Mouse (Mus musculus): ENCODE data around the gene Aldh16a1. TPM values are rescaled to one million over a fixed set of nuclear protein-coding genes. Genes with fewer than 3 reads are reported as not detected.
"Not testable (repeated sequence)": the region's sequence is repeated elsewhere in the genome, so short reads cannot be mapped to it uniquely, and the experiment has no call there.

The Aldh16a1 gene
- total RNA-seq, 2 experiments from 2014 or later = 20.6 to 22.8 TPM

DNA sequence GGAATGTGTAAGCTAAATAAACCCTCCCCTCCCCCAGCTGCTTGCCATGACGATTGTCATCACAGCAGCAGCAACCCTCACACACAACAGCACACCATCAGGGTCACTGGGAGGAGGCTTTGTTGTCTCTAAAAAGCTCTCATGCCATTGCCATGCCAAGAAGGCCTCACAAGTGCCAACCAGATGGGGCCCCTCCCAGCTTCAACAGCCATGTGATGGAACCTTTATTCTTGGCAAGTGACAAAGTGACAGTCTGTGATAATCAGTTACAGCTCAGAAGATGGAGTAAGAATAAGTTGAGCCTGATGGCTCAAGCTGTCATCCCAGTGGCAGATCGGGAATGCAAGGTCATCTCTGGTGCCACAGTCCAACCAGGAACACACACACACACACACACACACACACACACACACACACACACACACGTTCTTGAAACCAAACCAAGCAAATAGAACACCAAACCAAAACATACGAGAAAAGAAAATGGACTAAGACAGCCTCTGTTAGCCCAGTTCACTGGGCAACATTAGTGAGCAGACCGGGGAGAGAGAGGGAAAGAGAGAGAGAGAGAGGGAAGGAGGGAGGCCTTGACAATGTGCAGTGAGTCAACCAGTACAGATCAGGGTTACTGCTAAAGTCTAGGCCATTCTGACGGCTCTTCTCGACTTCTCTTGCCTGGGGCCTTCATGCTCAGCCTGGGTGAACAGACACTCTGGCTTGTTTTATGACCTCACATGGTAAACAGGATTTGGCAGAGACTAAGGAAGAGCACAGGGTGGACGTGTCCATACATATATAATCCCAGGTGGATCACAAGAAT, 14.3 kb downstream of the Aldh16a1 start:
- no peak for DNase-seq
- intact Hi-C loops (cut with DNase I) = loop anchor here (5.0 kb wide), 1 partner anchor 158 kb away; no protein-coding TSS in a partner anchor

DNA sequence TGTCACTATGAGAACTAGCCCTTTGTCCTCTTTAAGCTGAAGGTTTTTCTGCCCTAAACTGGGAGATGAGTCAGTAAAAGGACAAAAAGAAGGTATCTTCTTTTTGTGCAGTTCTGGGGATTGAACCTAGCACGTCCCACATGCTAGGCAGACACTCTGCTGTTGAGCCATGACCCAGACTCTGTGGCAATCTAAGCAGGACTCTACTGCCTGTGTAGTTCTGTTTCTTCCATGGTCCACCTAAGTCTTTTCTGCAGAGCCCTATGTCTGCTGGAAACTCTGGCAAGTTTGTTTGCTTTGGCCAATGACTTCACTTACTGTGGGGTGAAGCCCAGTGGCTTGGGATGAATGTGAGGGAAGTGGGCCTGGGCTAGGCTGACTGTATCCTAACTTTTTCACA, 16.0 kb downstream of the Aldh16a1 start:
- intact Hi-C loops (cut with DNase I) = loop anchor here (5.0 kb wide), 1 partner anchor 156 kb away; no protein-coding TSS in a partner anchor
- DNase-seq = no peak

DNA sequence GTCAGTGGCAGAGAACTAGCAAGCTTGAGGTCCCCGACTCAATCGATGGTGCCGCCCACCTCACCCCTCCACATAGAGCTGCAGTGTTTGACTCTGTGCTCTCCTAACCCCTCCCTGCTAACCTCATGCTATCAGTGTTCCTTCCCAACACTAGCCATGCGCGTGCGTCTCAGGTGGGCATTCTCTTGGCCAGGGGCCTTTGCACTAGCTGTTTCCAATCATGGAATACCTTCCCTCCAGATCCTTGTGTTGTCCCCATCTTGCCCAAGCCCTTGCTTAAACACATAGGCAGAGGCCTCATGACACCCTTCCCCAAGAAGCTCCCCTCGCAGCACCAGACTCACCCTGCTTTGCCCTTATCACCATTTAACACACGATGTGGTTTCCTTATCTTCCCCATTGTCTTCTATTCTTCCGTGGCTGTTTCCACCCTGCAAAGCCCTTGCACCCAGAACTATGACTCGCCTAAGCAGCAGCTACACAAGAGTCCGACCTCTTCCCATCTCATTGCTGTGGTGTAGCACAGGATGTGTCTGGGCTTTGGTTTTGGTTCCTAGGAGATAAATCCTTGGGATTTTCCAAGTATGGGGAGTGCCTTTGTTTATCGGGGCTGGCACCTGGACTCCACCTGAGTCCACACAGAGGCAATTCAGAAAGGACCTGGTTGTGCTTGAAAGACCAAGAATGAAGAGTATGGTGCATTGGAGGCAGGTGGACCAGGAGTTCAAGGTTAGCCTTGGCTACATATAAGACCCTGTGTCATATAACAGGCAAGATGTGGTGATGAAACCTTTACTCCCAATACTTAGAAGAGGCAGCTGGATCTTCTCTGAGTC, 17.0 kb downstream of the Aldh16a1 start:
- intact Hi-C loops (cut with DNase I) = loop anchor here (5.0 kb wide), 1 partner anchor 155 kb away; no protein-coding TSS in a partner anchor
- no peak for DNase-seq

DNA sequence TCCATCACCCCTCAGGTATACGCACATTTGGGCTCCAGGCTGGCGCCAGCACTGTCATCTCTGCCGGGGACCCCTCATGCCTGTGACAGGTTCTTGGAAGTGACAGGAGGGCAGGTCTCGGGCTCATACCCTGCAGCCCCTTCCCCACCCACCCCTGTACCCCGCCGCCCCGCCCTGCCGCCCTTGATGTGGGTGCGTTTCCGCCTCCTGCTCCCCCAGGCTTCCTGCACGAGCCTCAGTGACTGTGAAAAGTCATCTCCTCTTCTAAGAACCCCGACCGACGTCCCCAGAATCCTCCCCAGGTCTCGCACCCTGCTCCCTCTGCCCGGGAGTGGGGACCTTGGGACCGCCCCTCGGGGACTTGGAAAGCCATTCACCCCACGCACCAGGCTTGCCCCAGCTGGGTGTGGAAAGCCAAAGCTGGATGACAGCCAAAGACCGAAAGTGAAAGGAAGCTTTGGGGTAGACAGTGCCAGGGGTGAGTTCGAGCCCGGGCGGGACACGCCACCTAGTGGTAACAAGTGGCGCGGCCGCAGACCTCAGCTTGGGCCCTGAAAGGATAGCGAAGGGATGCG, 18.3 kb downstream of the Aldh16a1 start, which contains the start of the genes Gm45713 and Flt3l:
Gene Gm45713, minus strand, starts transcription at position 239 of the 575 bp plus-strand sequence.
Gene Flt3l, minus strand, starts transcription at position 440 of the 575 bp plus-strand sequence.
- DNase-seq = peak; percentile 95 to 96
- intact Hi-C loops (cut with DNase I) = loop anchor here (1.0 to 5.0 kb wide), 2 partner anchors 56 to 154 kb away; no protein-coding TSS in a partner anchor

DNA sequence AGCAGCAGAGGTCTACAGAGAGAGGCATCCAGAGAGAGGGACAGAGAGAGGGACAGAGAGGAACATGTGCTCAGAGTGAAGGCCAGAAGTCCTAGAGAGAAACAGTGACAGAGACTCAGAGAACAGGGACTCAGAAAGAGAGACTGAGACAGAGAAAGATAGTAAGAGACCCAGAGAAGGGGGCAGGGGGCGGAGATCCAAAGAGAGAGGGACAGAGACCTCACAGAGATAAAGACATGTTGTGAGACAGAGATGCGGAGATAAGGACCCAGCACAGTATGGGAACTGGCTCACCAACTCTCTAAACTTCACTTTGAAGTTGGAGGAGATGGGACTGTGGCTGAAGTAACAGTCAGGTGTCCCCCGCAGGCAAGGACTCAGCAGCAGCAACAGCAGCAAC, 19.0 kb downstream of the Aldh16a1 start:
- no peak for DNase-seq
- intact Hi-C loops (cut with DNase I) = loop anchor here (5.0 kb wide), 1 partner anchor 153 kb away; no protein-coding TSS in a partner anchor

DNA sequence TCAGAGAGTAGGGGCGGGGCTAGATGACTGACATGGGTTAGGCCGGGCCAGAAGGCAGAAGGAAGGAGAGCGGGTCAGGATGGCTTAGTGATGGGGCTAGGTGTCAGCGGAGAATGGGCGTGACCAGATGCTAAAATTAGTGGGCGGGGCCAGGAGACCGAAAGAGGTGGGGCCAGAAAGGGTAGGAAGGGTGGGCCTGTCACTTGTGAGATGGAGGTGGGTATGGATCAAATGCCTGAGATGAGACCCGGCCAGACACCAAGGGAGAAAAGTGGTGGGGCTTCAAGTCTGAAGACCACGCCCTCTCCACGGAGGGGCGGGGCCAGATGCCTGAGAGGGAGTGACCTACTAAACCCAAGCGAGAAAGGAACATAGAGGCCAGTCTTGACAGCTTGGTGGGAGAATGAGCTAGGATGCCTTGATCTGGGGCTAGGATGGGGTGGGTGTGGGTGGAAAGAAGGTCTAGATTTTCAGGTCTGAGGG, 19.8 kb downstream of the Aldh16a1 start:
- intact Hi-C loops (cut with DNase I) = loop anchor here (5.0 kb wide), 1 partner anchor 152 kb away; no protein-coding TSS in a partner anchor
- no peak for DNase-seq

DNA sequence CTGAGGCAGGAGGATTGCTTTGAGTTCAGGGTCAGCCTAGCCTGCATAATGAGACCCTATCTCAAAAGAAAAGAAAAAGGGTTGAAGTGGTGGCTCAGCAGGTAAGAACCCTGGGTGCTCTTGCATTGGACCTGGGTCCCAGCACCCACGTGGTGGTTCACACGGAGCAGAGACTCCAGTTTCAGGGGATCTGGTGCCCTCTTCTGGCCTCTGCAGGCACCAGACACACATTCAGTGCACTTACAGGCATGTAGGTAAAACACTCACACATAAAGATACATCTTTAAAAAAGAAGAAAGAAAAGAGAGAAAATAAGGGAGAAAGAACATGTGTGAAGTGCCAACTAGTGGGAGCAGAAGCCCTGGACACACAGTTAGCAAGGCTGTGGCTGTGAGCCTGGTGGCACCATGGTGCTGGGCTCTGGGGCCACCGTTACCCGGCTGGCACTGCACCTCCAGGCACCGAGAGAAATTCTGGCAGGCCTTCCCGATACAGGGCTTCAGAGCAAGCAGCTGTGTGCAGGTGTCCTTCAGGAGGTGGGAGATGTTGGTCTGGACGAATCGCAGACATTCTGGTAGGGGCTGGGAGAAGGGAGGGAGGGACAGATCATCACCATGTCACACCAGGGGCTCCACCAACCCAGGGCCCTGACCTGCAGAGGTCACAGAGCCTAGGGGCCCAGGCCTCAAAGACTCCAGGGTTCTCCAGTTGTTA, 20.8 kb downstream of the Aldh16a1 start:
- intact Hi-C loops (cut with DNase I) = no loop called here
- DNase-seq = no peak

DNA sequence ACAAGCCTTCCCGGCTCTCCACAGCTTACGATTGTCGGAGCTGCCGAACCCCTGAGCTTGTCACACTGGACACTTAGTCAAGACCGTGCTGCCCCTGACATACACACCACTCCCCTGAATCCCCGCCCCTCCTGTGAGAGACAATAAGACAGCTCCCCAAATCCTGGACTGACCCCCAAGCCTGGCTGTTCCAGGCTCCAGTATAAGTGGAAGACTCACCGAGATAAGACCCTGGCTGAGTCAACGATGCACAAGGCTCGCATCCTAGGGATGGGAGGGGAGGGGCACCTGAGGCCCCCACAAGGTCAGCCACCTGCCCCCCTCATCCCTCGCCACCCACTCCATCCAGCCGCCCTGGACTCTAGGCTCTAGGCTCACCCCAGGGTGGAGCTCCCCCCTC, 22.5 kb downstream of the Aldh16a1 start:
- DNase-seq = no peak
- intact Hi-C loops (cut with DNase I) = no loop called here

DNA sequence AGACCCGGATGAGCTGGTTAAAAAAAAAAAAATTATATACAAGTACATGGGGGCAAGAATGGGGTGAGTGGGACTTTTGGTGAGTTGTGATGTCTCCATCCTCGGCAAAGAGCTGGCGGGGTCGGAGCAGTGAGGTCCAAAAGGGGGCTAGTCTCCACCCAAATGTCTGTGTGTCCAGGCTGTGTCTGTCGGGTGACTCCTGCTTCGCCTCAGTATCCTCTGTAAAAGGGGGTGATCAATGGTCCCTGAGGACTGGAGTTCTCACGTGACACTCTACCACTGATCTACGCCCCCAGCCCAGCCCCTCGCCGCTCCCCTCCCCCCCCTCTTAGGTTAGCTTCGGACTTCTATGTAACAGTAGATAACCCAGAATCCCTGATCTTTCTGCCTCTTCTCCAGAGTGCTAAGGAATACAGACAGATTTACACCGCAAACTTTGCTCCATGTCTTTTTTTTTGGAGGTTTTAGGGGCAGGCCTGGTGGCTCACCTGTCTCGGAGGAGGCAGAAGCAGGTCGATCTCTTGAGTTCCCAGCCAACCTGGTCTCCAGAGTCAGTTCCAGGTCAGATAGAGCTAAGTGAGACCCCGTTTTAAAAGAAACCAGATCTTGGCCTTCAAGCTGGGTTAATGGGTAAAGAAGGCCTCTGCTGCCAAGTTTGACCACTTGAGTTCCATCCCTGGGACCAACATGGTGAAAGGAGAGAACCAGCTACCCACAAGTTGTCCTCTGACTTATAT, 24.4 kb downstream of the Aldh16a1 start:
- intact Hi-C loops (cut with DNase I) = no loop called here
- no peak for DNase-seq

DNA sequence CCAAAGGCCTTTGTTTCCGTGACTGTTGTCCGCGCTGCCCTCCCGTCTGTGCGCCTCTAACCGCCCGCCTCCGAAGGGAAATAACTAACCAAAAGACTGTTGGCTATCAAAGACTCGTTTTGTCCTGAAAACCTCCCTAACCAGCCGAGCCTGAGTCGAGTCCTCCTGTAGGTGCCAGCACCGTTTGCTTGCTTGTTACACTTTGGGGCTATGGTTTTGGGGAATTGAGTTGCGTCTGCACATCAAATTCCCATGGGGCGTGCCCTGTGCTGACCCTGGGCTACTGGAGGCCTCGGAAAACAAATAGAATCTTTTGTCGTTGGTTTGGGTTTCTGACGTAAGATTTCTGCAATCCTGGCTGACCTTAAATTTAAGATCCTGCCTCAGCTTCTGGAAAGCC, 25.1 kb downstream of the Aldh16a1 start:
- intact Hi-C loops (cut with DNase I) = no loop called here
- peak in 1 of 2 experiments; percentile 68 for DNase-seq

DNA sequence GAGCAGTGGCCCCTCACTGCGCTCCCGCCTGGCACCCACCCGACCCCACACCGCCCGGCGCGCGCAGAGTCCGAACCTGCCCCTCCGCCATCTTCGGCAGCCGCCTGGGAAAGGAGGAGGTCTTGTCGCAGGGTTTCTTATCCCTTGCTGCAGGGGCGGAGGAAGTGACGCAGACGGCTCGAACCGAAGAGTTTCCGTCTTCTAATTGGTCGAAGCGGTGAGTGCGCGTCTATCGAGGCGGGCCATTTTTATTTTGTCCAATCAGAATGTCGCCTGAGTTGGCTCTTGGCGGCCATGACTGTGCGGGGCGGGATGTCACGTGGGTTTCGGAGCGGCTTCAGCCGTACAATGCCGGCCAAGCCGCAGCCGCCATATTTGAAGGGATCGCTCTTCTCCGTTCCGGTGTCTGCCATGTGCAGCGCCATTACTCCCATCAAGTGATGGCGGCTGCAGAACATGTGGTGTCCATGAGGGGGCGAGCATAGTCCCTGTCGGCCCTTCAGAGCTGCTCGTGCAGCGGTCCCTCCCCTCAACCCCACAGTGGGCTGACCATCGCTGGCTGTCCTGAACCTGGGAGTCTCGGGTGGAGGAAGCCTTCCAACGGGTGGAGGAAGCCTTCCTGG, 25.6 kb downstream of the Aldh16a1 start, which contains the start of gene Rpl13a:
Gene Rpl13a, minus strand, starts transcription at position 138 of the 623 bp plus-strand sequence.
- intact Hi-C loops (cut with DNase I) = loop anchor here (1.0 kb wide), 1 partner anchor 26 kb away; the partner anchor contains the start of genes Aldh16a1 and Pih1d1
- DNase-seq = peak; percentile 96 to 98

DNA sequence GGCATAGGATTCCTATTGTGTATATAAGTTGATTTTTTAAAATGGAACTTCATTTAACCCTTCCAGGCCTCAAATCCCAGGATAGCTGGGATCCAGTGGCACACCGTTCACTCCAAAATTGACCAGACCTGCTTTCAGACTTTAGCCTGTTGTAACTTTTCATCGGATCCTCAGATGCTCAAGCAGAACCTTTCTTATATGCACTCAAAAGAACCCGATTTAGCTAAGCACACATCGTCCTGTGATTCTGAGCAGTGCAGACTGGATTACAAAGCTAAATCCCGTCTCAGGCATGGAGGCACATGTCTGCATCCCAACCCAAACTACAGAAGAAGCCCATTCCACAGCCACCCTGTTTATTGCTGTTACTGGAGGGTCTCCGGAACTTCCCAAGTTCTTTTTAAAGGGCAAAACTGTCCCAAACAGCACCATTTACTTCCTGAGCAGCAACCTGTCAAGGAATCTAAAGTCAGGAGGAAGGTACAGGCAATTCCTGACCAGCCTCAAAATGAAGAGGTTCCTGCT, 26.6 kb downstream of the Aldh16a1 start:
- DNase-seq = no peak
- intact Hi-C loops (cut with DNase I) = loop anchor here (1.0 kb wide), 1 partner anchor 27 kb away; the partner anchor contains the start of genes Aldh16a1 and Pih1d1

DNA sequence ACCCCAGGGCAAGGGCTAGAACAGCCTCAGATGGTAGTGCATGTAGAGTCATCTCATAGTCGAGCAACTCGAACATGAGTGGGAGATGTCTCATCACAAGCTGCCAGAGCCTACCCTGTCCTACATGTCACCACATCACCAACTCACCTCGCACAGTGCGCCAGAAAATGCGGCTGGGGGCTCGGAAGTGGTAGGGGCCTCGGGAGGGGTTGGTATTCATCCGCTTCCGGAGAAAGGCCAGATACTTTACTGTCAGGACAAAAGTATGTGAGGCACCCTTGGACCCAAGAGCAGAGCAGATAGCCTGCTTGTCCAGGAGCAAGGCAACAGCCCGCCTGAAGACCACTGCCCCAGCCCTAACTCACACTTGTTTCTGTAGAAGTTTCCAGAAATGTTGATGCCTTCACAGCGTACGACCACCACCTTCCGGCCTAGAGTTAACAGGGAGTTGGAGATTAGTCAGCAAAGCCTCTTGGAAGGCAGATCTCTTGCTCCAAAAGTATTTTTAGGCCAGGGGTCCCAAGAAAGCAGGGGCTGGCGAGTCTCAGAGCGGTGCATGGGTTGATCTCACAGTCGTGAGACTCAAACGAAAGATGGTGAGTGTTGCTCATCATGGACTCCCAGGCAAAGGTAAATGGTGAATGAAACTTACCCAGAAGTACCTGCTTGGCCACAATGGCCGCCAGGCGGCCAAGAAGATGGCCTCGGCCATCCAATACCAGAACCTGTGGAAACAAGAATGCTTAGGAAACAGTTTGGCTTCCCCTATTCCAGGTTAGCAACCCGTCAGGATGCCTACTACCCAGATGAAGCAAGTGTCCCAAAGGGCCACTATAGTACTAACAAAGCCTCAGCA, 27.3 kb downstream of the Aldh16a1 start:
- intact Hi-C loops (cut with DNase I) = no loop called here
- DNase-seq = no peak

DNA sequence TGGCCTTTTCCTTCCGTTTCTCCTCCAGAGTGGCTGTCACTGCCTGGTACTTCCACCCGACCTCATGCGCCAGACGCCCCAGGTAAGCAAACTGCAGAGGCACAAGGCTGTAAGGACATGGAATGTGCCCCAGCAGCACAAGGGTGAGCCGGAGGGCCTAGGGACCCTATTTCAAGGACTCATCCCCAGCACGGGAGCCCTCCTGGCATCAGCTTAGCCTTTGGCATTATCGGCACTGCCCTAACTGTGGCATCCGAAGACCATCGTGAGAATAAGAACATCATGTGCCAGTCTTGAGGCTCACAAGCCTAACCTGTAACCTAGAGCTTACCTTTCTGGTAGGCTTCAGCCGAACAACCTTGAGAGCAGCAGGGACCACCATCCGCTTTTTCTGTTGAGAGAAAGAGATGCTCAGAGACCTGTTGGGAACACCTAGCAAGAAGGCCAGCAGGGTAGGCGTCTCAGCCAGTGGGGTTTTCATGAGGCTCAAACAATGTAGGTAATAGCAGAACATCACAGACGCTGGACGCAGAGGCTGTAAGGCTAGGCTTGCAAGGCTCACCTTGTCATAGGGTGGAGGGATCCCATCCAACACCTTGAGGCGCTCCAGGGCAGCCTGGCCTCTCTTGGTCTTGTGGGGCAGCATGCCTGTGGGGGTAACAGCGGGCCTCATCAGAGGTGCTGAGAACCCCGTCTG, 28.1 kb downstream of the Aldh16a1 start:
- no peak for DNase-seq
- intact Hi-C loops (cut with DNase I) = no loop called here

DNA sequence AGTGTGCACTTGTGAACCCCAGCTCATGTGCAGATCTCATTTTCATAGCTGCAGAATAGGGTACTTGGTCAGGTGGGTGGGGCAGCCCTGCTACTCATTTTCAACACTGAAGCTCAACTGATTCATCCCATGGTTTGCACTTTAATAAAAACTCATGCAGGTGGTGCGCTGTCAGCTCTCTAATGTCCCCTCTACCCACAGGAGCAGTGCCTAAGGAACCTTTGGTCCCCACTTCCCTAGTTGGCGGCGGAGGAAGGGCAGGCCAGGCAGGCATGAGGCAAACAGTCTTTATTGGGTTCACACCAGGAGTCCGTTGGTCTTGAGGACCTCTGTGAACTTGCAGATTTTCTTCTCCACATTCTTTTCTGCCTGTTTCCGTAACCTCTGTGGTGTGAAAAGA, 28.7 kb downstream of the Aldh16a1 start:
- intact Hi-C loops (cut with DNase I) = not testable (repeated sequence)

DNA sequence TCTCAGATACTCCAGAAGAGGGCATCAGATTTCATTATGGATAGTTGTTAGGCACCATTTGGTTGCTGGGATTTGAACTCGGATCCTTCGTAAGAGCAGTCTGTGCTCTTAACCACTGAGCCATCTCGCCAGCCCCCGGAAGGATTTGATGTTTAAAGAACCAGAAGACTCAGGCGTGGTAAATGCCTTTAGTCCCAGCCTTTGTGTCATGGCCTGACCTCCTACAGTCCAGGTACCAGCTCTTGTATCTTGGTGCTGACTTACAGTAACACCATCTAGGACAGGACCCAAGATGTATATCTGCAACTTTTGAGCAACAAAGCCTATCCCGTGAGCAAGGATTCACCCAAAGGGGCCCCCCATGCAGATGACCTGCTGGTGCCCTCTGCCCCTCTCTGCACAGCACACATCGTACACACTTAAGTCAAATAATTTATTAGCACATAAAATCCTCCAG, 29.2 kb downstream of the Aldh16a1 start:
- intact Hi-C loops (cut with DNase I) = no loop called here
- no peak for DNase-seq

More for the DNA sequence above, 28.7 kb downstream of the Aldh16a1 start:
- DNase-seq = not testable (repeated sequence)
